Mouse (Mus musculus) layer of hippocampus, adult 9-11 months (tissue): Measurements from ENCODE around the gene Rps12-ps3.
A peak's percentile ranks its signal among the peaks of the same experiment; 100 is the strongest.

ENCODE experiments used
- DNase-seq: peaks from one replicate; pipeline ENCODE4 v3.0.0; 2022

Rps12-ps3 gene

GRCm38 (mm10) chr19:59321990-59322389 is at the start of gene Rps12-ps3:
Rps12-ps3 (plus strand) TSS chr19:59322290.
- DNase-seq = no peak

GRCm38 (mm10) chr19:59273190-59273589 is 48.9 kb upstream of the Rps12-ps3 start:
- DNase-seq = no peak

- DNase-seq = no peak
Observed at GRCm38 (mm10) chr19:59276354-59276753, 45.7 kb upstream of the Rps12-ps3 start.

GRCm38 (mm10) chr19:59280841-59281240 is 41.2 kb upstream of the Rps12-ps3 start:
- peak; percentile 28 for DNase-seq

GRCm38 (mm10) chr19:59282001-59282400 is 40.1 kb upstream of the Rps12-ps3 start:
- no peak for DNase-seq

GRCm38 (mm10) chr19:59289042-59289441 is 33.0 kb upstream of the Rps12-ps3 start:
- no peak for DNase-seq

- no peak for DNase-seq
Observed at GRCm38 (mm10) chr19:59289811-59290210, 32.3 kb upstream of the Rps12-ps3 start.

GRCm38 (mm10) chr19:59292183-59292839 is 29.8 kb upstream of the Rps12-ps3 start:
- peak; percentile 48 for DNase-seq

- DNase-seq = no peak
Observed at GRCm38 (mm10) chr19:59315308-59315707, 6.8 kb upstream of the Rps12-ps3 start.

GRCm38 (mm10) chr19:59316571-59316970 is 5.5 kb upstream of the Rps12-ps3 start:
- peak; percentile 17 for DNase-seq

- no peak for DNase-seq
Observed at GRCm38 (mm10) chr19:59330816-59331225, 8.7 kb downstream of the Rps12-ps3 start.

GRCm38 (mm10) chr19:59336655-59337054 is 14.6 kb downstream of the Rps12-ps3 start:
- no peak for DNase-seq

GRCm38 (mm10) chr19:59337872-59338681 is 16.0 kb downstream of the Rps12-ps3 start:
- DNase-seq = no peak

- DNase-seq = no peak
Observed at GRCm38 (mm10) chr19:59339908-59340307, 17.8 kb downstream of the Rps12-ps3 start.

GRCm38 (mm10) chr19:59342964-59343363 is 20.9 kb downstream of the Rps12-ps3 start:
- no peak for DNase-seq

- peak; percentile 13 for DNase-seq
Observed at GRCm38 (mm10) chr19:59344304-59344711, 22.2 kb downstream of the Rps12-ps3 start.

GRCm38 (mm10) chr19:59345081-59345657 is 23.1 kb downstream of the Rps12-ps3 start:
- peak; percentile 34 for DNase-seq

GRCm38 (mm10) chr19:59345658-59346283 is 23.7 kb downstream of the Rps12-ps3 start, which contains the start of gene Pdzd8:
Pdzd8 (minus strand) TSS chr19:59345780.
- peak; percentile 86 for DNase-seq

- DNase-seq = no peak
Observed at GRCm38 (mm10) chr19:59346325-59346724, 24.2 kb downstream of the Rps12-ps3 start.

GRCm38 (mm10) chr19:59349329-59349960 is 27.4 kb downstream of the Rps12-ps3 start:
- no peak for DNase-seq

GRCm38 (mm10) chr19:59350273-59350903 is 28.3 kb downstream of the Rps12-ps3 start:
- no peak for DNase-seq
